Mouse (Mus musculus) adipocyte (in vitro differentiated cells): ENCODE results near the gene Abcc4.

Experiments
- DNase-seq: peaks from one replicate; pipeline ENCODE4 v3.0.0-alpha.2; 2016; ENCODE audit warnings: low spot score

Abcc4 gene

DNA sequence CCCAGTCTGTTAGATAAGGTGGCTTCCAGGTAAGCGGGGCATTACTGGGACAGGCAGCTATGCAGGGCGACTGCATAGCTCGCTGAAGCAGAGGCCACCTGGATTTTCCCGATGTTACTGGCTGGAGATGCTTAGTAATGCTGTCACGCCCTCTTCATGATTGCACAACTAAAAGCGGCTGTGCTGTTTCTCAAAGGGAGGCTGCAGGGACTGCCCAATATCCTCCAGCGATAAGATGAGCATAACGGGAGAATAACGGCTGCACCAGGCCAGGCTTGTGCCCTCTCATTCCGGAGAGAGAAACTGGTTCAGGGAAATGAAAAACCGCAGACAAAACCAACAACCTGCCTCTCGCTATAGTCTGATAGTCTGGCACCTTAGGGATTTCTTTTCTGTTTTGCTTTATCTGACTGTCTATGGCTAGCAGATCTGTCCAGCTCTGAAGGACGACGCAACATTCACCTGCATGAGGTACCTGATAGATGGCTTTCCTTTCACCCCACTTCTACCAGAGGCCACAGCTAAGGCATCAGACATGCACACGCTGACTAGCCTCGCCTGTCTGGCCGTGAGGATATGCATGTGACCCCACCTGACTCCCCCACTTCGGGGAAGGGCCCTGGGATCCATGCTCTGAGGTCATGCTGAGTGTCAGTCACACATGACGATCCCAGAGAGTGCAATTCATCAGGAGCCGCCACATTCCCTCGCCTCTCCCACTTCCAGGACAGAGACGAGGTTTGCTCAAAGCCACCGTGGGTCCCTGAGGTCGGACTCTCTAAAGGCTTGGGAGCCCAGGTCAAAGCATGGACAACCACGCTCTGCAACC, 67.4 kb downstream of the Abcc4 start:
- DNase-seq = no peak

DNA sequence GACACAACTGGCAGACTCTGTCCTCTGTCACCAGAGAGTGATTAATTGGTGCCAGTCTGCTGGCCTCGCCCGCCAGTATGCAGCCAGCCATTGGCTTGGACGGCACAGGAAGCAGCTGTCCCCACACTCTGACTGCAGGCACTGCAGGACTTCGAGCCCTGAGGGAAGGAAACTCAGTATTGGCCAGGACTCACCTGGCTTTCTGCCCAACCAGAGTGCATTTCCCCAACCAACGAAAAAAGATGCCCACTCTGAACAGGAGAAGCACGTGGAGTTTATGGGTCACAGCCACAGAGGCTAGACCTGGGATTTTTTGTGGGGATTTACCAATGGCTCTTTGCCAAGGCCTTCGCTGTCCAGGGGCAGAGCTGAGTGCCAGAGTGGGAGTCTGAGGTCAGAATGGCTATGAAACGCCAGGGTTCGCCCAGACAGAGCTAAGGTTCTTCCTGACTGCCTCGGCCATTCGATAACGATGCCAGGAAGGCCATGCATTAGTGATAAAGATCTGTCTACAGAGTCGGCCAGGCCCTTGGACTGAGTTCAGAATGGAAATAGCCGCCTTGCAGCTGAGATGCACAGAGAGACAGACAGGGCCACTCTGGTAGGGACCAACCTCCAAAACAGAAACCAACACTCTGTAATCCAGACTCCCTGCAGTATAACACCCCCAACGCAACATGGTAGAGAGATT, 70.4 kb downstream of the Abcc4 start:
- peak; percentile 77 for DNase-seq

DNA sequence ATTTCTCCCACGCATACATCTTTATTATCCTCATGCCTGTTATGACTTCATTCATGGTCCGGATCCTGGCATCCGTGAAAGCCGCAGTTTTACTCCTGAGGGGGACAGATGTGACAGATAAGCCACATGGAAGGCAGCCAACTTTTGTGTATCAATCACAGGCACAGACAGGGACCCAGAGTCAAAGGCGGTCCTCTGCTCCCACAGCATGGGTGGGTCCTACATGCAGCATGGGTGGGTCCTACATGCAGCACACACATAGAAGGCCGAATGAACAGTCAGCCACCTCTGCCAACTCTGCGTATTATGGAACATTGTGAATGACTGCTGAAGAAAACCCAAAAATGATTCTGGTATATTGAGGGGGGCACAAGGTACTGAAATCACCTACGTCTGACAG, 76.4 kb downstream of the Abcc4 start:
- no peak for DNase-seq

- no peak for DNase-seq
These were observed 84.6 kb downstream of the Abcc4 start for GRCm38 (mm10) chr14:118621449-118621789.

GRCm38 (mm10) chr14:118620773-118621448, 85.1 kb downstream of the Abcc4 start:
- no peak for DNase-seq

- peak; percentile 77 for DNase-seq
These were observed 89.2 kb downstream of the Abcc4 start for GRCm38 (mm10) chr14:118616698-118617311.

- no peak for DNase-seq
These were observed 92.3 kb downstream of the Abcc4 start for GRCm38 (mm10) chr14:118613734-118614133.

DNA sequence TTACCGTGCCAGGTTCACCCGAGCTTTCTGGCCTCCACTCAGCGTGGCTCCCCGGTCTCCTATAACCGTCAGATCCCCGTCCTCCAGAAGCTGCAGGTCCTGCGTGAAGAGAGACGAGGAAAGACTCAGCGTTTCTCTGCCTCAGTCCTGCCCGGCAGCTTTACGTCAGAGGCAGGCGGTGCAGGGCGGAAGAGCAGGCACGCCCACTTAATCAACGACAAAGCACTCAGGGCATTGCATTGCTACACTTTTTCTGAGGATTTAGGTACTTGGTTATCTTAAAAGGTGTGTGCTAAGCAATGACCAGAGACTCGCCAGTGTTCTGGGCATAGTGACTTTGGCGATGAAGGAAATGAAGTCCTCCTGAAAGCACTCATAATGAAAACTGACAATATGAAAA, 94.3 kb downstream of the Abcc4 start:
- no peak for DNase-seq

GRCm38 (mm10) chr14:118610786-118611185, 95.2 kb downstream of the Abcc4 start:
- DNase-seq = no peak

GRCm38 (mm10) chr14:118608816-118609465, 97.1 kb downstream of the Abcc4 start:
- DNase-seq = no peak

DNA sequence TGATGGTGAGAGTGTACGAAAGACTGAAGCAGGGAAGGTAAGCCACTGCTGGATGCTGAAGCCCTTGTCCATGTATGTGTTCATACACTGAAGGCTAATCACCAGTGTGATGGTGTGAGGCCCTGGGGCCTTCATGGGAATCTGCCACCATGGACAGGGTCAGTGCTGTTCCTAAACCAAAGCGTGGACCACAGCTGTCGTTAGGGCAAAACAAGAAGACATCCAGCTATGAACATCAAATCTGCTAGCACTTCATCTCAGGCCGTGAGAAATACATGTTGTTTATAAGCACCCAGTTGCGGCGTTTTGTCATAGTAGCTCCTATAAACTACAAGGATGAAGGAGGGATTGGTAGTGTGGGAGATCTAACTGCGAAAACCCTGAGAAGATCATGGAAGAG, 97.7 kb downstream of the Abcc4 start:
- no peak for DNase-seq

DNA sequence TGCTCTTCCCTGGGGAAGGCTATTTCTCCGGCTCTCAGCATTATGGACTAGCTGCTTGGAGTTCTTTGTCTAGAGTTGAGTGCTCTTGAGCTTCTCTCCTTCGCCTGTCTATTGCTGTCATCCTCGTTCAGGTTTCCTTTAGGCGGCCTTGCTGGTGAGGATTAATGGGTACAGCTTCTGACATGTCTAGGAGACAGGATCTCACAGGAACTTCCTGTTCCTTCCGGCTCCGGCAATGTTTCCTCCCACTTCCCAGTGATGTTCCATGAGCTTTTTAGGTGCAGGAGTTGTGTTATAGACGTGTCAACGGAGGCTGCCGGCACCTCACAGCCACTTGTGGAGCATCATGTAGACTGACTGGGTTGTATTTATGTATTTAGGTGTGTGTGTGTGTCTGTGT, 99.5 kb downstream of the Abcc4 start:
- DNase-seq = no peak

GRCm38 (mm10) chr14:118604903-118605302, 101.1 kb downstream of the Abcc4 start:
- no peak for DNase-seq

DNA sequence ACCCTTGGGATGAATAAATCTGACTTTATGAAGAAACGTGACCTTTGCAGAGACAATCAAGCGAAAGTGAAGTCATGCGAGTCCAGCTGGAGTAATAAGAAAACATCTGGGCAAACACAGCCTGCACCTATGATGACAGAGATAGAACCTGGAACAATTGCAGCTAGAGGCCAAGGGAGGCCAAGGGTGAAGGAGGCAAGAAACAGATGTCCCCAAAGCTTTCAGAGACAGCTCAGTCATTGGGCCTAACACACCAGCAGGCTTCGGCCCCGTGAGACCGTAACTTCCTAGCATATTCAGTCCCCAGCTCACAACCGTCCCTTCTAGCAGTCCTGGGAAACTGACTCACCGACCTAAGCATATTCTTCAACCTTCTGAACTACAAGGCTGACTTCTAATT, 104.0 kb downstream of the Abcc4 start:
- DNase-seq = peak; percentile 5

- DNase-seq = no peak
These were observed 105.3 kb downstream of the Abcc4 start for GRCm38 (mm10) chr14:118600746-118601145.

GRCm38 (mm10) chr14:118598757-118599156, 107.3 kb downstream of the Abcc4 start:
- DNase-seq = no peak

DNA sequence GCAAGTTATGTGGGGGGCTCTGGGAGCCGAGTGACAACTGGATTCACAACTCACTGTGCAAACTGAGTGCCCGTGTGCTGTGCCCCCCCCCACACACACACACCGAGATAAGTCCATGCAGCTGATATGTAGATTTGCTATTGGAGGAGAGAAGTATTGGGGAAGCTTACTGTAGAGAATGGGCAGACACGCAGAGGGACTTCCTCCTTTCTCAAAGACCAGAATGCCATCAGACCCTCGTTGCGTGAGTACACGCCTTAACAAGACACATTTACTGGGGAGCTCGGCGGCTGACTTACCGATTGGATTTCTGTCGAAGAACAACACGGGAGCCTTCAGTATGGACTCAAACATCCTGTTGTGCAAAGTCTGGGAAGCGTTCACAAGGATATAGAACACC, 111.6 kb downstream of the Abcc4 start:
- DNase-seq = no peak

GRCm38 (mm10) chr14:118591477-118592403, 114.3 kb downstream of the Abcc4 start:
- peak; percentile 74 for DNase-seq

DNA sequence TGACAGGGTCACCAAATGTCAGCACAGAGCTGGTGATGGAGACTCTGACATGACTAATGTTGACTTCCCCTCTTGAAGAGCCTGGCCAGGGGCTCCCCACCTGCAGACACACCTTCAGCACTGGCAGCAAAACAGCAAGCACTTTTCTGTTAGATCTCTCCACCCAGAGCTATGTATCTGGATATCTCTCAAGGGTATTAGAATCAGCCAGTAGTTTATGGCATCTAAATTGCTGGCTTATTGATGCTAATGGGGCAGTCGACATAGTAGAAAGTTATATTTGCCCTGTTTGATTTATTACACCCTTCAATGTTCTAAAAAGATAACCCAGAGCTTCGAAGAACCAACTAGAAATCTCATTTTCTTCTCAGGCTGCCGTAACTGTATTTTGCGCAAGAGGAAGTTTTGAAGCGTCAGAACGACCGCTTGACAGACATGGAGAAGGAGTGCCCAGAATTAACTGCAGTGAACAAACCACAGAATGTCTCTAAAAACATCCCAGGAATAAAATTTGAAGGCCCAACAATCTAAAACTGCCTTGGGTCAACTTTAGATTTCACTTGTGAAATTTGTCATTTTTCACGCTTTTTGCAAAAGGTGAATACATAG, 123.6 kb downstream of the Abcc4 start:
- DNase-seq = no peak

DNA sequence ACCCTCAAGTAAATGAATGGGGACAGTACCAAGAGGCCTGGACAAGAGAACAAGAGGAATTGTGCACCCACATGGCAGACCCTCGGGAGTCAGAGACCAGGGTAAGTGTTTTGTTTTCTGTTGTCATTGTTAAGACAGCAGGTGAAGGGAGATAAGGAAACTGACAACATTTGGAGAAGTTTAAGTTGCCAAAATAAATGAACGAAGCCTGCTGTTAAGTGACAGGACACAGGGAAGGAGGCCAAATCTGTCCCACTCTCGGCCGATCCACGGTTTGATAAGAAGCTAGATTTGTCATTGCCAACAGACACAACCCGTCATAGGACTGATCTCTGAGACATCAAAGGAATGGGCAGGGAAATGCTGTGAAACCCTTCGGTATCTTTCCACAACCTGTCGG, 124.3 kb downstream of the Abcc4 start:
- DNase-seq = no peak
